Mouse (Mus musculus) embryonic facial prominence, embryonic 11.5 days (tissue): ENCODE measurements around the gene Aldh3a2. TPM values are rescaled to one million over a fixed set of nuclear protein-coding genes. Genes with fewer than 3 reads are reported as not detected.

Experiments used
- ATAC-seq: fragments of 200-750 bp; cut with Nextera tagmentation; replicated peaks from 2 replicates; pipeline ENCODE4 v1.8.0; 2017; ENCODE audit warnings: low read depth; ENCODE audit not compliant: insufficient number of reproducible peaks, low FRiP score, low TSS enrichment
- DNase-seq: peaks from one replicate; pipeline ENCODE4 v3.0.0-alpha.2; 2015; ENCODE audit warnings: low spot score
- H3K27ac ChIP-seq: fragments of 300-500 bp; sonication (generic); replicated peaks from 2 replicates; pipeline ENCODE4 v1.5.1; 2014; ENCODE audit warnings: mild to moderate bottlenecking, low read depth, low read length, control low read depth
- H3K27me3 ChIP-seq: fragments of 300-500 bp; sonication (generic); 2 replicates; pipeline ENCODE4 v1.6.1; 2014; ENCODE audit warnings: mild to moderate bottlenecking, low read length, moderate library complexity, mixed read lengths; ENCODE audit not compliant: control insufficient read depth, insufficient read depth
- H3K36me3 ChIP-seq: fragments of 300-500 bp; sonication (generic); replicated peaks from 2 replicates; pipeline ENCODE4 v1.6.1; 2014; ENCODE audit warnings: low read depth, mild to moderate bottlenecking, low read length, moderate library complexity, mixed read lengths; ENCODE audit not compliant: control insufficient read depth, insufficient read depth
- H3K4me1 ChIP-seq: fragments of 300-500 bp; sonication (generic); 2 replicates; pipeline ENCODE4 v1.6.1; 2014; ENCODE audit warnings: low read length, mixed read lengths; ENCODE audit not compliant: control insufficient read depth, insufficient read depth
- H3K4me2 ChIP-seq: fragments of 300-500 bp; sonication (generic); 2 replicates; pipeline ENCODE4 v1.6.1; 2014; ENCODE audit warnings: low read depth, mild to moderate bottlenecking, control low read depth, low read length, moderate library complexity
- H3K4me3 ChIP-seq: fragments of 300-500 bp; sonication (generic); 2 replicates; pipeline ENCODE4 v1.5.1; 2014; ENCODE audit warnings: low read depth, low read length, control low read depth
- H3K9ac ChIP-seq: fragments of 300-500 bp; sonication (generic); replicated peaks from 2 replicates; pipeline ENCODE4 v1.6.1; 2014; ENCODE audit warnings: mild to moderate bottlenecking, control low read depth, low read length
- H3K9me3 ChIP-seq: fragments of 300-500 bp; sonication (generic); replicated peaks from 2 replicates; pipeline ENCODE4 v1.6.1; 2016; ENCODE audit warnings: mild to moderate bottlenecking, low read length, inconsistent platforms, mixed read lengths; ENCODE audit not compliant: control insufficient read depth
- WGBS: fragments of 180-500 bp; shearing (Covaris S2); extraction: QIAGEN DNeasy Blood & Tissue Kit; methylation state at CpG from one replicate; pipeline ENCODE4 v1.1.7; 2014; 5-methylcytosine and 5-hydroxymethylcytosine counted together
- polyA plus RNA-seq: library from polyadenylated mRNA; unstranded; fragments of >200 nt; fragmentation: Nextera tagmentation; extraction: Ambion mirVana; gene quantifications from 2 replicates; pipeline ENCODE4 v1.2.1, GENCODE M21; 2014

Aldh3a2 gene
- polyA plus RNA-seq, 1 experiment from 2014 or later, result 22.4 TPM

GRCm38 (mm10) chr11:61271612-61272011 lies 4.3 kb upstream of the Aldh3a2 start:
- Histone ChIP-seq H3K27me3 (no peaks in the 10 kb centered on the region), H3K4me1 (no peaks in the 10 kb centered on the region), H3K36me3 (no peaks in the 10 kb centered on the region), H3K9ac (no peak overlapping the region), H3K27ac (no peak overlapping the region), H3K4me3 (no peak overlapping the region), H3K9me3 (no peaks in the 10 kb centered on the region), H3K4me2 (no peak overlapping the region)
- ATAC-seq (no peak), DNase-seq (no peak)

GRCm38 (mm10) chr11:61270406-61270805 lies 3.1 kb upstream of the Aldh3a2 start:
- no peak for DNase-seq
- Histone ChIP-seq H3K9me3 (no peaks in the 10 kb centered on the region), H3K4me3 (no peak overlapping the region), H3K27me3 (no peaks in the 10 kb centered on the region), H3K4me1 (no peaks in the 10 kb centered on the region), H3K9ac (no peak overlapping the region), H3K4me2 (no peak overlapping the region), H3K36me3 (no peaks in the 10 kb centered on the region), H3K27ac (no peak overlapping the region)
- WGBS, result 81% methylated on average over 5 of the region's 5 CpGs
- ATAC-seq, result no peak

GRCm38 (mm10) chr11:61268626-61269349 lies 1.5 kb upstream of the Aldh3a2 start:
- WGBS, result 89% methylated on average over 6 of the region's 6 CpGs
- H3K9ac ChIP-seq, result no peak overlapping the region
- H3K36me3 ChIP-seq, result no peaks in the 10 kb centered on the region
- no peak overlapping the region for H3K27ac ChIP-seq
- no peaks in the 10 kb centered on the region for H3K4me1 ChIP-seq
- H3K4me2 ChIP-seq, result no peak overlapping the region
- no peak overlapping the region for H3K4me3 ChIP-seq
- no peaks in the 10 kb centered on the region for H3K9me3 ChIP-seq
- H3K27me3 ChIP-seq, result no peaks in the 10 kb centered on the region
- DNase-seq (no peak), ATAC-seq (no peak)

GRCm38 (mm10) chr11:61263841-61264240 lies 3.4 kb downstream of the Aldh3a2 start:
- ATAC-seq (no peak), DNase-seq (no peak)
- no peaks in the 10 kb centered on the region for H3K4me1 ChIP-seq
- H3K36me3 ChIP-seq, result no peaks in the 10 kb centered on the region; the same call in none of the 2 replicates
- H3K4me2 ChIP-seq, result no peak overlapping the region
- WGBS, result 97% methylated on average over 1 of the region's 1 CpGs
- no peak overlapping the region for H3K4me3 ChIP-seq
- H3K9me3 ChIP-seq, result no peaks in the 10 kb centered on the region
- no peak overlapping the region for H3K9ac ChIP-seq
- no peak overlapping the region for H3K27ac ChIP-seq
- no peaks in the 10 kb centered on the region for H3K27me3 ChIP-seq

GRCm38 (mm10) chr11:61262516-61262915 lies 4.7 kb downstream of the Aldh3a2 start:
- H3K9me3 ChIP-seq, result no peaks in the 10 kb centered on the region
- no peaks in the 10 kb centered on the region for H3K27me3 ChIP-seq
- 89% methylated on average over 14 of the region's 14 CpGs for WGBS
- no peak overlapping the region for H3K27ac ChIP-seq
- no peaks in the 10 kb centered on the region for H3K4me1 ChIP-seq
- no peak for ATAC-seq
- H3K4me2 ChIP-seq, result no peak overlapping the region
- no peaks in the 10 kb centered on the region; the same call in none of the 2 replicates for H3K36me3 ChIP-seq
- no peak overlapping the region for H3K4me3 ChIP-seq
- H3K9ac ChIP-seq, result no peak overlapping the region
- DNase-seq, result no peak

- Histone ChIP-seq H3K4me2 (no peak overlapping the region), H3K4me3 (no peak overlapping the region), H3K4me1 (no peaks in the 10 kb centered on the region), H3K27ac (no peak overlapping the region), H3K27me3 (no peaks in the 10 kb centered on the region), H3K9me3 (no peaks in the 10 kb centered on the region), H3K9ac (no peak overlapping the region), H3K36me3 (peaks cover 3% of the 10 kb centered on the region)
- ATAC-seq (no peak), DNase-seq (no peak)
- 87% methylated on average over 6 of the region's 6 CpGs for WGBS
These were observed 8.2 kb downstream of the Aldh3a2 start for GRCm38 (mm10) chr11:61259106-61259505.

GRCm38 (mm10) chr11:61252807-61253206 lies 14.5 kb downstream of the Aldh3a2 start:
- no peaks in the 10 kb centered on the region for H3K4me1 ChIP-seq
- ATAC-seq (no peak), DNase-seq (no peak)
- H3K9ac ChIP-seq, result no peak overlapping the region
- no peaks in the 10 kb centered on the region for H3K9me3 ChIP-seq
- no peak overlapping the region for H3K4me2 ChIP-seq
- no peak overlapping the region for H3K27ac ChIP-seq
- WGBS, result 87% methylated on average over 12 of the region's 12 CpGs
- H3K27me3 ChIP-seq, result no peaks in the 10 kb centered on the region
- H3K36me3 ChIP-seq, result peaks cover 3% of the 10 kb centered on the region; the same call in 1 of the 2 replicates
- no peak overlapping the region for H3K4me3 ChIP-seq

- no peak overlapping the region for H3K4me3 ChIP-seq
- no peak for ATAC-seq
- no peak overlapping the region for H3K9ac ChIP-seq
- H3K27ac ChIP-seq, result no peak overlapping the region
- H3K36me3 ChIP-seq, result peaks cover 3% of the 10 kb centered on the region; the same call in 1 of the 2 replicates
- H3K4me1 ChIP-seq, result no peaks in the 10 kb centered on the region
- no peaks in the 10 kb centered on the region for H3K9me3 ChIP-seq
- H3K27me3 ChIP-seq, result no peaks in the 10 kb centered on the region
- H3K4me2 ChIP-seq, result no peak overlapping the region
- no peak for DNase-seq
- WGBS, result 80% methylated on average over 10 of the region's 10 CpGs
These were observed 15.5 kb downstream of the Aldh3a2 start for GRCm38 (mm10) chr11:61251741-61252140.
